Mouse (Mus musculus) gastrocnemius, postnatal 14 days (tissue): ENCODE measurements around the gene Slc4a1. TPM values are rescaled to one million over a fixed set of nuclear protein-coding genes. Genes with fewer than 3 reads are reported as not detected.

ENCODE experiments used
- DNase-seq: peaks from one replicate; pipeline ENCODE4 v3.0.0; 2021; ENCODE audit warnings: mixed read lengths
- intact Hi-C: fragments of 180-260 bp; cut with DNase I; formaldehyde crosslinking; loops from one replicate; pipeline ENCODE4 v1.15.1; 2025; ENCODE audit warnings: low total_unique reads
- total RNA-seq, 2 experiments: library from RNA; stranded (reverse); gene quantifications; 2 replicates each; pipeline ENCODE4 v1.2.3; 2021

Slc4a1 gene
- total RNA-seq, 2 experiments from 2014 or later = 0.59 to 1.5 TPM

DNA sequence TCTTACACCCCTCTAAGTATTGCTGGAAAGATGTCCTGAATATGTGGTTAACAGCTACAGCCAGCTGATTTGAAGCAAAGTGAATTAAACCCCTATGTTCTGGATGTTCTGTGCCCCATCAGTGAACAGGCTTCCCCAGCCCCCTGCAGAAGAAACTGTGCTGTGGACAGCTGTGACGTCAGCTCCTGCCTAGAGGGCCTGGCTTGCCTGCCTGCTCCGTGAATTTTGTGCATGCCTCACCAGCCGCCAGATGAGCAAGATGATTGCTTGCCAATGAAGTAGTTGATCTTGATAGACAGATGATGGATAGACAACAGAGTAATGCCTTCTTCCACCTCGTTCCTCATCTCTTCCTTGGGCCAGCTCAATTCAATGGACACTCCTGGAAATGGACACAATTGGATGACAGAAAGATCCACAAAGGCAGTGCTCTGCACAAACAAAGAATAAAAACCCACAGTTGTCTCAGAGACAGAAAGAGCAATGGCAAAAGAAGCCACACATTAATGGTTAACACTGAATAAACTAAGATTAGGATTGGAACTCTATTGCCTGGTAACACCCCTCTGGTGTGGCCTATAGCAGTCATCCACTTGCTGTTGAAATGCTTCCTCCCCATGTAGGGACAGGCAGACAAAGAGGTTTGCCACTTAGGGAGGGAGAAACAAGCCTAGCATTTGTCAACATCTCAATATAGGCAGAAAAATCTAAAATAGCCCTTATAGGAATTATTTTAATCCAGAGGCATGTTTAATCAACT lies 15.5 kb upstream of the Slc4a1 start:
- intact Hi-C loops = no loop called here
- DNase-seq = no peak

DNA sequence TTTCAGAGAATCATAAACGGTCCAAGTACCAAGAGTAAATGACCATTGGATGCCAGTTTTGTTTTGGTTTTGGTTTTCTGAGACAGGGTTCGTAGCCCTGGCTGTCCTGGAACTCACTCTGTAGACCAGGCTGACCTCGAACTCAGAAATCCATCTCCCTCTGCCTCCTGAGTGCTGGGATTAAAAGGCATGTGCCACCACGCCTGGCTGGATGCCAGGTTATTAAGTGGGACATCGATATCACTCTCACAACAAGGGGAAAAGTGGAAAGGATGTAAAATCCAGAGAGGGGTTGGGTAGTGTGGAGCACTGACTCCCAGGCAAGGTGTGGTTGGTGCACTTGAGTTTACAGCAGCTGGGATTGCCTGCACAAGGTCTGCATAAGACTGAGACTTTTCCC lies 14.1 kb upstream of the Slc4a1 start:
- intact Hi-C loops = no loop called here
- DNase-seq = no peak

DNA sequence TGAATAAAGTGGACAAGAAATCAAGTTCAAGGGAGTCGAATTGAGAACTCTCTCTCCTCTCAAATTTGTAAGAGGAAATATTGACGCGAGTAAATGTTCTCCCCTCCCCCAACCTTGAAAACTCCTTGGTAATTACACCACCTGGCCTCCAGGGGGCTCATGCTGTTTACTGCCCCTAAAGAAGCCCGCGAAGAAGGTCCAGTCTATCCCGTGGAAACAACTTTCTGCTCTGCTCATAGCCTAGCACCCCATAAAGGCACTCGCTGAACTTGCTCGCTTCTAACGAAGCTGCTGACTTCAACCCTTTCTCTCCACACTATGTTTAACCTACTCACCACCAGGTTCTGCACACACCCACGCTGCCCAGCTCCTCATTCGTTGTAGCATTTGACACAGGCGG lies 11.2 kb upstream of the Slc4a1 start:
- intact Hi-C loops = no loop called here
- no peak for DNase-seq

DNA sequence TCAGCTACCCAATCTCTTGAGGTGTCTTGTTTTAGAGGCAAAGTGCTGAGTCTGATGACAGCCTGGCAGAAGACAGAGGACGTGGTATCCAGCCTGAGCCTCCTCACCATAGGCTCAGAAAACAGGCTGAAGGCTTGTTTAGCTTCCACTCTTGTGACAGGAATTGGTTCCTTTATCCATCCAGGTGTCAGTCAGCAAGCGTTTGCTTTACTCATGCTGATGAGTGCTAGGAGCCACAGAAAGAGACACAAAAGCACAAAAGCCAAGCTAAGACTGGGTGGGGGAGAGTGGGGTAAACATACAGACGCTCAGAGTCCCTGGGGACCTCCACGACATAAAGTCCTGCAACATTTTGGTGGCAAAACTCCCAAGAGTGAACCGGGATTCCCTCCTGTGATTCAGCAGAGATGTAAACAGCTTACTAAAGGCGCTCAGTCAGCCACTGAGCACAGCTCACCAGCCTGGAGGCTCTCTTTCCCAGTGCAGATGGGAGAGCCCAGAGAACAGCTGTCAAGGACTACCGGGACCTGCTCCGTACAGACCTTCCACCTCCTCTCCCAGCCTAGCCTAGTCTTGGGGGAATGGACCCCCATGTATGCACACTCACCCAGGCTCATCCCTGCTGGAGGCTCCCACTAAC lies 10.3 kb upstream of the Slc4a1 start:
- intact Hi-C loops = no loop called here
- DNase-seq = no peak

DNA sequence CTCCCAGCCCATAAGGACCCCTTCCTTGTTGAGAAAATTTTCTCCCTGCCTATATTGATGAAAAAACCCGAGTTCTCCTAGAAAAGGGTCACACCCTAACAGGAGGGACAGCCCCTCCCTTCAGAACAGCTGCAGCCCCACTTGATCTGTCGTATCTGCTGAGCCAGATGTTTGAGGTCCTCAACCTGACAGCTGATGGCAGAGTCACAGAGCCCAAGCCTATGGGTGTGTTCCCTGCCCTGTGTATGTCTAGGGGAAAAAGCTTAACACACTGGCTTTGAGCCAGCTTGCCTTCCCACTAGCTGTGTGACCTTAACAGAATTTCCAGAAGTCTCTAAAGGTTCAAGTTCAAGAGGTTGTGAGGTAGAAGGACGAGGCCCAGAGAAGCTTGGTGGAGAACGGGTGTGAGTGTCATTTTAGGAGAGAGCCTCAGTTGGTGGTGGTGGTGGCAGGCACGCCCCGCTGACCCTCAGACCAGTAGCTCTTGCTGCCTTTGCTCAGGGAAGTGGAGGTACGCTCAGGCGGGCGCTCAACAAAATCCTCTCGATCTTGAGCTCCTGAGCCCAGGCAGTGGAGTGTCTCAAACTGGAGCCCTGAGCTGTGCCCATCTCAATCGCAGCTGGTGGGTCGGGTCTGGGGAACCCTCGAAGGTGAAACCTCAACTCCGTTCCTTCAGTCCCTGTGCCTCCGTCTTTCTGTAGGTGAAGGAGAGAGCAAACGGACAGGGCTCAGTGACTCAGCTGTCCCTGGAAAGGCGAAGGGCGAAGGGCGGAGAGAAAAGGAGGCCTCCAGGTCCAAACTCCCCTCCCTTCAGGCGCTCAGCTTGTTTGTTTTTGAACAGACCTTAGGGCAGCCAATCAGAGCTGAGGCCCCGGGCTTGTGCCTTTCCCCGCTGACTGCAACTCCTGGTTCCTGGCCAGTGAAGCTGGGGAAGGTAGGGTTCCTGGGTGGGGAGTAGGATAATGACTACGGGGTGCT lies 9.5 kb upstream of the Slc4a1 start:
- intact Hi-C loops = no loop called here
- DNase-seq = peak; percentile 36

DNA sequence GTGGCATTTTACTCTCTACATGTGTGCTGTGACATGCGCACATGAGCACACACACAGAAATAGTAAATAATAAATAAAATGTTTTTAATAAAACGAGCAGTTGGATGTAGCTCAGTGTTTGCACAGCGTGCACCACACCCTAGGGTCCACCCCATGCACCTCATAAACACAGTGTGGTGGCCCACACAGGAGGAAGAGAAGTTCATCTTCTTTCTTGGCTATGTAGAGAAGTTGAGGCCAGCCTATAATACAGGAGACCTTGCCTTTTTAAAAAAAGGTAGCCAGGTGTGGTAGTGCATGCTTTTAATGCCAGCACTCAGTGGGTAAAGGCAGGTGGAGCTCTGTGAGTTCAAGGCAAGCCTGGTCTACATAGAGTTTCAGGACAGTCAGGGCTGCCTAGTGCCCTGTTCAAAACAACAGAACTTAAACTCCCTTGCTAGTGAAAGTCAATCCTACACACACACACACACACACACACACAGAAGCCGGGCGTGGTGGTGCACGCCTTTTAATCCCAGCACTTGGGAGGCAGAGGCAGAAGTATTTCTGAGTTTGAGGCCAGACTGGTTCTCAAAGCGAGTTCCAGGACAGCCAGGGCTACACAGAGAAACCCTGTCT lies 8.2 kb upstream of the Slc4a1 start:
- intact Hi-C loops = no loop called here
- no peak for DNase-seq

DNA sequence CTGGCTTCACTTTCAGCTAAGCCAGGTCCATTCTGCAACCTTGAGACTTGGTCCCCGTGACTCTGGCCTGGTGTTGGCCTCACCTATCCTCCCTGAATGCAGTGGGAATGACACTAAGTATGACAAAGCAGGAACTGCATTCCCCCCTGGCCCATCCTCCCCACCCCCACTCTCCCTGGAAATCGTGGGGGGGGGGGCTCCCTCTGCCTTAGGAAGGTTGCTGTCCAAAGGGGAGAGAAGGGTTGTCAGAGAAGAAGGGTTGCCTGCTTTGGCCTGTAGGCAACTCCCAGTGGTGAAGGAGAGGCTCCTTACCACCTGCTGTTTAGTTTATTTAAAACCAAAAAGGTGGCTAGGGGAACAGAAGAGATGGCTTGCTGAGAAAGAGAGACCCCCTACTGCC lies 7.6 kb upstream of the Slc4a1 start:
- DNase-seq = no peak

DNA sequence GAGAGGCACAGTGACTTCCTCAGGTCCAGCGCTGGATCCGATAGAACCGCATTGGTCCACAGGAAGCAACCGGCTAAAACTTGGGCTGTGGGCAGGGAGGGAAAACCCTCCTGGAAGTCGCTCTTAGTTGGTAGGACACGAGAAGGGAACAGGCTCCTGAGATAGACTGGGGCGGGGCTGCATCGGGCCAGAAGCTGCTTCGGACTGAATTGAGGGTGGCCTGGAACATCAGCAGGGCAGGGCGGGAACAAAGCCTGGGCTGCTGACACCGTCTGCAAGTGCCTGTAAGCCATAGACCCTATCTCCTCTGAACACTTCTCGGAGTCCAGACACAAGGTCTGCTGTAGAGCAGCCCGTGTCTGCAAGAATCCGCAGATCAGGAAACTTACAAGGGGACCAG lies 6.9 kb upstream of the Slc4a1 start:
- DNase-seq = no peak
- intact Hi-C loops = no loop called here

More for the DNA sequence above, 7.6 kb upstream of the Slc4a1 start:
- intact Hi-C loops = no loop called here

DNA sequence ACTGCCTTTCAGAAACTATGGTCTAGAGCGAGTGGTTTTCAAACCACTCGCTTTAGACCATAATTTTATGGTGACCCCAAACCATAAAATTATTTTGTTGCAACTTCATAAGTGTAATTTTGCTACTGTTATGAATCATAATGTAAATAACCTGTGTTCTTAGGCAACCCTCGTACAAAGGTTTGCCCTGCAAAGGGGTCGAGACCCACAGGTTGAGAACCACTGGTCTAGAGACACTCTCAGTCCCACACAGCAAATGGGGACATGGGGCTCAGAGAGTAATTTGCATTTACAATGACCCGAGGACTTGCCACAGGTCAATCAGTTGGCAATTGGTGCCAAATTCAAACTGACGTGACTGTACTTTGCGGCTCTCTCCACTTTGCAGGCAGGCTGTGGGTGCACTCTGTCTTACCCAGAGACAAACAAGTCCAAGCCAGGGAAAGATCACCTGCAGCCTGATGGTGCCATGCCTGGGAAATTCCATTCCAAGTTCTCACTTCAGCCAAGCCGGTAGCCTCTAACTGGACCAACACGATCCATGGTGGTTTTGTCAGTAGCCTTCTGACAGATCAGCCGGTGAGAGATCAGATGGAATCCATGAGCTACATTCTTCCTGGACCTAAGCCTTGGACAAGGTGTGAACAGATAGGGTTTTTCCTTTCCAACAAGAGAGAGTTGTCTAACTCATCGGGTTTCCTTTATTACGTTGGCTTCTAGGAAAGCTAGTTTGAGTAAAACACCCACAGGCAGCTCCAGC lies 6.1 kb upstream of the Slc4a1 start:
- no peak for DNase-seq
- intact Hi-C loops = no loop called here

DNA sequence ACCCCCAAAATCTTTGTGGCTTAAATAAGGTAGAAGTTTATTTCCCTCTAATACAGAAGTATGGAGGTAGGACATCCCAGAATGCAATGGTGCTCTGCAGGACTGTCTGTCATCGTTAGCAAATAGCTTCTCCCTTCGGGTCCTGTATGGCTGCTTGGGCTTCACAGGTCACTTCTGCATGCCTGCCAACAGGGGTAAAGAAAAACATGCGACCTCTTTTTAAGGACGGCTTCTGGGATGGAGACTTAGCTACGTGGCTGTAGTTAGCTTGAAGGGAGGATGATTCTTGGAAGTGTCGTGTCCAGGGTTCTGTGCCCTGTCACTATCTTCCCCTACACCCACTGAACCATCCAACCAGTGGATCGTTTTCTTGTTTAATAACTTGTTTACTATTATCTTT lies 4.3 kb upstream of the Slc4a1 start:
- intact Hi-C loops = no loop called here
- DNase-seq = no peak

DNA sequence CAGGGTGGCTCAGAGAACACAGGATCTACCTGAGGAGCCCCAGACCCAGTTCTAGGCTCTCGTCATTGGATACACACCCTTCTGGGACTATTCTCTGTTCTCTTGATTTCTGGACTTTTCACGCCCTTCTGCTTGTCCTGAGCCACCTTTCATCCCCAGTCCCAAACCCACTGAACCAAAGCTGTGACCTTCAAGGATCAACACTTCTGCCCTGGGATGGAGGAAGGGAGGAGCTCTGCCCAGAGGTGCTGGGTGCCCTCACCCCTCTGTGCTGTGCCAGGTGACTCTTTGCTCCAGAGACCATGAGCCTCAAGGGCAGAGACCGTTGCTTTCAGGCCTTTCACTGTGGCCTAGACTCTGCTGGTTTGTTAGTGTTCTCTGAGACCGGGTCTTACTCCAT lies 3.3 kb upstream of the Slc4a1 start:
- DNase-seq = no peak
- intact Hi-C loops = no loop called here

DNA sequence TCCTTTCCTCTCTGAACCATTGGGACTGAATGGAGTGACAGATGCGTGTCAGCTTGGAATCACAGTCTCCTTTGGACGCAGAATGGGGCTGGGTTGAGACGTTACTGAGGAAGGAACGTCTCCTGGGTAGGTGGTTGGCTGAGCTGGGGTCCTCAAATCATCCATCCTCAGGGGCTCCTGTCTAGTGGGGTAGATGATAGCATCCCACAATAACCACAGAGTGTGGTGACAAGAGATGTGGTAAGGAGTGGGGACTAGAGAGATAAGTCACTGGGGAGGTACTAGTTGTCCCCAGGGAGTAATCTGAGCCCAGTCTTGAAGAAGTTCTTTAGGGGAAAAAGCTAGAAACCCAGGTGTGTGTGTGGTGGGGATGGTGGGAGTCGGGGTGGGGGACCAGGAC lies 2.3 kb upstream of the Slc4a1 start:
- DNase-seq = no peak
- intact Hi-C loops = no loop called here

DNA sequence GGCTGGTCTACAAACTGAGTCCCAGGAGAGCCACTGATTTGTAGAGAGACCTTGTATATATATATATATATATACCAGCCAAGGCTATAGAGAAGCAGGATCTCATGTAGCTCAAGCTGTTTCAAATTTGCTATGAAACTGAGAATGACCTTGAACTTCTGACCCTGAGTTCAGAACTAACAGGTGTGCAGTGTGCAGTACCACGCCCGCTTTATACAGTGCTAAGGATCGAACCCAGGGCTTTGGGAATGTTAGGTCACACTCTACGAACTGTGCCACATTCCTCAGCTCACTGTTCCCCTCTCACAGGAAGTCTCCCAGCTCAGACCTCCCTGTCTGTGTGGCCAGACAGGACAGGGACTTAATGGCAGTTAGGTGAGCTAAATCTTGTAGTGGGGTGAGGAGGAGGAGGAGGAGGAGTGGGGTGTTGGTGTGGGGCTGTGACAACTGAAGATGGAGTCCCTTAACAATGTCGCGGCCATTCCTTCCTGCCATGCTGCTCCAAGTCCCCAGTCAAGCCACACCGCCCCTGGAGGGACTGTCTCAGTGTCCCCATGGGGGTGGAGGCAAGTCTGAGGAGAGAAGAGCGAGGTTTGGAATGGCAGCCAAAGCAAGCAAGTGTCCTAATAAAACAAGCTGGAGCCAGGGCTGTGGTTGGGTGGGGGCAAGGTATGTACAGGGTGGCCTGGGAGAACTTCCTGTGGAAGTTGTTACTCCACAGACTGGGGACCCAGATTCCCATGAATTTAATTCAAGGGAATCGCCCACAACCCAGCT lies 1.7 kb upstream of the Slc4a1 start:
- no peak for DNase-seq
- intact Hi-C loops = no loop called here

DNA sequence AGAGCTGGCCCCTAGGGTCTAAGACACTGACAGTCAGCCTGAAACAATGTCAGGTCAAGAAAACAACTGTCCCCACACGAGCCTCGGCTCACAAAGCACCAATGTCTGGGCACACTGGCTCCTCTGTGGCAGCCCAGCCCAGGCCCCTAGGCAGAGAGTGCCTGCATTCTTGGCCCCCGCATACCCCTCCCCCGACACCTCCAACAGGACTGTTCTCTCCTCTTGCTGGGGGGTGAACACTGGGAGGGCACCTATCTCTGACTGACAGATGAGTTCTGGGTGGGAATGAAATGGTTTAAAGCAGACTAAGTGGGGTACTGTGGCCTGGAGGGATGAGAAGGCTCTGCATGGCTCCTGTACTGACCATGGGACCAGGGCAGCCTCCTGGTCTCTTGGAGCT lies 304 bp downstream of the Slc4a1 start:
- no peak for DNase-seq
- intact Hi-C loops = no loop called here

DNA sequence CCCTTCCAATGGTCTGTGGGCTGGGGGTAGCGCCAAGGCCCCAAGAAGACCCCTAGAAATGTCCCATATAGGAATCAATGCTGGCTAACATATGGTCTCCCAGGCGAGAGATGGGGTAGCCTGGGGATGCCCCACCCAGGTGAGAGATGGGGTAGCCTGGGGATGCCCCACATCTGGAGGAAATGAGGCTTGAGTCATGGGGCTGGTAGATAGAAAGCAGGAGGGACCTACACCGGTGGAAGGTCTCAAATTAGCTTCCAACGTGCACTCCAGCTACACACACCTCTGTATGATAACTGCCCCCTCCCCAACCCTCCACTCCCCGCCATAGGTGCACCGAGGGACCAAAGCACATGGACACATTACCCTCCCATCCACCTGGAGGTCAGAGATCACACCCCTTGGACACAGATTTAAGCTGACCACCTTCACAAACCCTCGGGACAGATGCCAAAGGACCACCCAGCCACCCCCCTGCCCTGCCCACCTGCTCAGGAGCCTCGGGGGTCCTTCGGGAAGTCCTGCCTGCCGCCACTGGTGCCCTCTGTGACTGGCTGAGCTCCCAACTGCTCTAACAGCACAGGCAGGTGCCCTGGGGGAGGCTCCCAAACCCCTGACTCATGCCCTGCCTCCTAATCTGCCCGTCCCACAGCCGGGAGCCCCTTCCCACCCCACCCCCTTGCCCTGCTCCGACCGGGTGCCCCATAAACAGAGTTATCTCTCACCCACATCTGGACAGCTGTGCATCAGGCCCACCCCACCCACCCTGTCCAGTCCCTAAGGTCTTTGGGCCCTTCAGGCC lies 1.2 kb downstream of the Slc4a1 start:
- intact Hi-C loops = no loop called here
- DNase-seq = no peak

DNA sequence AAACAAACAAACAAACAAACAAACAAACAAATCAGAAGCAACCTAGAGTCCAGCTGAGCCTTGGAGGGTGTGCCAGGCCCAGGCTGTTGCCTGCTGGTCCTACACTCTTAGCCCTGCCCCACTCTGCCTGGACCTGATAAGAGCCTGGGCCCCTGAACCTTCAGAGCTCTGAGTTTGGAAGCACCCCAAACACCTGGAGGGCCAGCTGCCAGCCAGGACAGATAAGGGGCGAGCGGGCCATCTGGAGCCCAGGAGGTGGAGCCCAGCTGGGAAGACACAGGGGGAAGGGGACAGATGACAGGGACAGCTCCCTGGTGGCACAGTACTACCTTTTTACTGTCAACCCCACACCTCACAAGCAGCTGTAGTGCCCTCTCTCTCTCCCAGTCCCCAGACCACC lies 2.4 kb downstream of the Slc4a1 start:
- intact Hi-C loops = no loop called here
- DNase-seq = no peak

DNA sequence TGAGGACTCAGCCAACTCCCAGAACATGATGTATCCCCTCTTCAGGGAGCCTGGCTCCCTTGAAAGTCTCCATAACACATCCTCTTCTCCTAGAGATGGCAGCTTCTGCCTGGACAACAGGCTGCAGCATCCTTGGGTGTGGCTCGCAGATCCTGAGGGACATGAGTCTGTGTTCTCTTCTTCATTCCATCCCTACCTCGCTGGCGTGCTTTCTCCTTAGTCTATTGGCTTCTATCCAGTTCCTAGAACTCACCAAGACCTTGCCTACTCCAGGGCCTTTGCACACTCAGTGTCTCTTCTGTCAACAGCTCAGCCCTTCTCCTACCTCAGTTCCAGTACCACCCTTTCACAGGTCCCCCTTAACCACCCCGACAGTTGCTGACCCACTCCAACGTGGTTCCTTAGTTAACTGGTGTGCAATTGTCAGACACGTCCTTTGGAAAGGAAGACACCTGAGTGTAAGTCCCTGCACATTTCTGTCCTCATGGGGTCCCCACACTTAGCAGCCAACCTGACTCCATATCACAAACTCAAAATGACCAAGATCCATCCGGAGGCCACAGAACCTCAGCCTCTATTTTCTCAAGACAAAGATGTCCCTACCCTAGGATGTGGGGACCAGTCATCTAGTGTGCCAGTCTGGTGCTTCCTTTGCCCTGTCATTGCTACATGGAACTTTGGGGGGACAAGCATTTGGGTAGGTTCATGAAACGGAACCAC lies 4.1 kb downstream of the Slc4a1 start:
- intact Hi-C loops = no loop called here
- DNase-seq = no peak
